Mouse (Mus musculus) cerebellum, postnatal 10 days (tissue): ENCODE measurements at regions not wholly inside any gene's neighbourhood (a gene's known extent, or its start where the extent isn't known, plus 50 kb on each side); places are given as distances from the start of the nearest gene placed in this dataset.

Experiments used
- DNase-seq, 2 experiments: peaks; one replicate each; pipeline ENCODE4 v3.0.0; 2021; ENCODE audit warnings: mixed read lengths in 2 of 2

DNA sequence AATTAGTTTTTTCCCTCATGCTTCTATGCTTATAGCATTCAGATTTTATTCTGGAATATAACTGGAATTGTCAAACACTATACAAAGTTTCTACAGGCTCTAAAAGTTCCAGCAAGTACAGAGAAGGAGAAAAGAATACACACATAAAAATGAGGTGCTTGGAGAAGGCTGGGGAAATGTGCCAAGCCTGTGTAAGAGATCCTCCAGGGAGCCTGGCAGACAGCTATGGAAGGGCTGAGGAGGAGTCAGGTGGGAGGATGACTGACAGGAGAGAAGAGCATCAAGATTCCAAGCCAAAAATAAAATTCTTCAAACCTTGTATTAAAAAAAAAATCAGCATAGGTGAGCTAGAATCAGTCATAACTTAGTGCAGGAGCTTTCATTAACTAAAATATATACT lies 1140.3 kb downstream of the Gm9008 start:
- DNase-seq = peak; percentile 36 to 51

DNA sequence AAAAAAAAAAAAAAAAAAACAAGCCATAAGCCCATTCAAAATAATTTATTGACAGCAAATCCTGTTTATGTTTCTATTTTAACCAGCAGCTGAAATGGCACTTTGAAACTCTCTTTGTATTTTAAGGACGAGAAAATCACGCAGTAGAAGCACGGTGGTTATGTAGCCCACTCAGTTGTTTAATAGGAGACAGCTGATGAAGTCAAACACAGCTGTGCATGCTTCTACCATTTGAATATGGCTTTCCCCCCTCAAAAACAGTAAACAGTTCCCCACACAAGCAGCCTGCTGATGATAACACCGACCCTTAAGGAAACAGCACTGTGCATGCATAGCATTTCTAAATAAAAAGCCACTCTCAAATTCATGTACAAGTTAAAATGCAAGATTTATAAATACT lies 1156.5 kb downstream of the Gm9008 start:
- no peak for DNase-seq
